Mouse (Mus musculus) megakaryocyte, embryonic 14.5 days (primary cell): ENCODE results near the gene Hlf.

ENCODE experiments used
- FLI1 ChIP-seq: IDR thresholded peaks from 2 replicates; pipeline ENCODE4 v1.6.1; 2012; ENCODE audit warnings: low read length, inconsistent platforms, mixed read lengths
- GATA1 ChIP-seq: IDR thresholded peaks from 3 replicates; pipeline ENCODE4 v1.6.1; 2012; ENCODE audit warnings: mixed read lengths, low read length, inconsistent platforms, borderline replicate concordance

GRCm38 (mm10) chr11:90376436-90376835, 14.3 kb downstream of the Hlf start:
- no peak for TF ChIP-seq GATA1
- no peak for TF ChIP-seq FLI1
